Mouse (Mus musculus): ENCODE measurements at regions not wholly inside any gene's neighbourhood (a gene's known extent, or its start where the extent isn't known, plus 50 kb on each side); places are given as distances from the start of the nearest gene placed in this dataset.
"Not testable (repeated sequence)": the region's sequence is repeated elsewhere in the genome, so short reads cannot be mapped to it uniquely, and the experiment has no call there.

DNA sequence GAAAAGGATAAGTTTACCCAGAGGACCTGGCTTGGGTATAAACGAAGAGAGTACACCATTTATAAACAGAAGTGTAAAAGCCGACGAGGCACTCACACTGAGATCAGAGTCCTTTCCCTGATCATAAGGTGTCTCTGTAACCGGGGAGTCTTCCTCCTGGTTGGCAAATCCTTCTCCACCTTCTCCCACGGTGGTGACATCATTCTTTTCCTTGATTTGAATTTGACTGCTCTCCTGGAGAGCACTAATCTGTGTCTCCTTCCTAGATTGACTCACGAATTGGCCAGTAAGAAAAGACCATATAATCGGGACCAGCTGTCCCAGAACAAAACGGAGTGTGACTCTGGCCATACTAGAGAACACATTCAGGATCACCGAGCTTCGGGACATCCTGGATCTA is 83.9 kb downstream of the 9530068E07Rik start:
- TF ChIP-seq CTCF (IDR thresholded peaks at IDR 0.05; ENCODE audit: borderline replicate concordance, insufficient read depth, low read length); POLR2A (IDR thresholded peaks at IDR 0.05; ENCODE audit: low read depth, low read length): not testable (repeated sequence)

Data from embryonic fibroblast, embryonic 13.5 days (primary cell).